In genomic region chr15:102510590-102511284, GRCm38 (mm10) we compare ENCODE assay signal across 1 mouse cellular context.
TF ChIP-seq lines count a peak whose summit lies in the region.

No protein-coding gene starts in this region.

TF ChIP-seq in CH12.LX, 34 proteins besides CTCF, POLR2A, EP300 and RAD21:
- TF ChIP-seq USF2 (conservative IDR thresholded peaks at IDR 0.05; ENCODE audit: low read depth, low read length) (peak; percentile 84), HCFC1 (IDR thresholded peaks at IDR 0.05; ENCODE audit: low read depth, low read length) (peak; percentile 43), SIN3A (IDR thresholded peaks at IDR 0.05; ENCODE audit: low read length) (peak; percentile 67; the same call in 1 of the 2 replicates), USF1 (IDR thresholded peaks at IDR 0.05; ENCODE audit: low read depth, low read length) (peak; percentile 93), CHD2 (IDR thresholded peaks at IDR 0.05; ENCODE audit: low read length) (peak; percentile 69; the same call in 1 of the 2 replicates), BHLHE40 (IDR thresholded peaks at IDR 0.05; ENCODE audit: low read depth, low read length) (peak; percentile 92), TCF12 (IDR thresholded peaks at IDR 0.05; ENCODE audit: low read depth, low read length) (no peak), JUND (conservative IDR thresholded peaks at IDR 0.05; ENCODE audit: low read depth, low read length) (no peak), MEF2A (IDR thresholded peaks at IDR 0.05; ENCODE audit: borderline replicate concordance, low read depth, low read length) (peak; percentile 98), TBP (conservative IDR thresholded peaks at IDR 0.05; ENCODE audit: low read depth, low read length) (peak; percentile 83), ELF1 (IDR thresholded peaks at IDR 0.05; ENCODE audit: low read depth, low read length) (peak; percentile 46; the same call in 1 of the 2 replicates), MXI1 (IDR thresholded peaks at IDR 0.05; ENCODE audit: low read depth, low read length) (peak; percentile 89), JUN (IDR thresholded peaks at IDR 0.05; ENCODE audit: insufficient read depth, low read depth, low read length) (peak; percentile 75), ZC3H11A (IDR thresholded peaks at IDR 0.05; ENCODE audit: low read depth, low read length) (no peak), ETS1 (conservative IDR thresholded peaks at IDR 0.05; ENCODE audit: low read depth, low read length) (0 out of 2 replicates have a peak, but pooled peaks have one; percentile 16)
TF ChIP-seq in CH12.LX: peak in this region for 12.
